Mouse (Mus musculus): ENCODE results near the gene Pitpnc1.
"Not testable (repeated sequence)": the region's sequence is repeated elsewhere in the genome, so short reads cannot be mapped to it uniquely, and the experiment has no call there.

Pitpnc1 gene

GRCm38 (mm10) chr11:107470521-107471041 lies at the start of gene Pitpnc1:
Pitpnc1 (minus strand) TSS chr11:107470699.
- DNase-seq (ENCODE audit: low spot score), result peak; percentile 82

GRCm38 (mm10) chr11:107518645-107519429 lies 48.3 kb upstream of the Pitpnc1 start:
- DNase-seq (ENCODE audit: low spot score), result no peak

- DNase-seq (ENCODE audit: low spot score), result no peak
Measured at GRCm38 (mm10) chr11:107516387-107516786, 45.9 kb upstream of the Pitpnc1 start.

- peak; percentile 74 for DNase-seq (ENCODE audit: low spot score)
Measured at GRCm38 (mm10) chr11:107513047-107513446, 42.5 kb upstream of the Pitpnc1 start.

- peak; percentile 82 for DNase-seq (ENCODE audit: low spot score)
Measured at GRCm38 (mm10) chr11:107511954-107512353, 41.5 kb upstream of the Pitpnc1 start.

- peak; percentile 43 for DNase-seq (ENCODE audit: low spot score)
Measured at GRCm38 (mm10) chr11:107510362-107511269, 40.1 kb upstream of the Pitpnc1 start.

- no peak for DNase-seq (ENCODE audit: low spot score)
Measured at GRCm38 (mm10) chr11:107509631-107510338, 39.3 kb upstream of the Pitpnc1 start.

- no peak for DNase-seq (ENCODE audit: low spot score)
Measured at GRCm38 (mm10) chr11:107506260-107506659, 35.8 kb upstream of the Pitpnc1 start.

GRCm38 (mm10) chr11:107504364-107504763 lies 33.9 kb upstream of the Pitpnc1 start:
- DNase-seq (ENCODE audit: low spot score), result not testable (repeated sequence)

- no peak for DNase-seq (ENCODE audit: low spot score)
Measured at GRCm38 (mm10) chr11:107502801-107503200, 32.3 kb upstream of the Pitpnc1 start.

- DNase-seq (ENCODE audit: low spot score), result no peak
Measured at GRCm38 (mm10) chr11:107484341-107484740, 13.8 kb upstream of the Pitpnc1 start.

GRCm38 (mm10) chr11:107479862-107480203 lies 9.3 kb upstream of the Pitpnc1 start:
- DNase-seq (ENCODE audit: low spot score), result no peak

- peak; percentile 95 for DNase-seq (ENCODE audit: low spot score)
Measured at GRCm38 (mm10) chr11:107479053-107479861, 8.8 kb upstream of the Pitpnc1 start, which contains the start of gene Psmd12. Psmd12 (plus strand) TSS chr11:107479484.

GRCm38 (mm10) chr11:107473137-107473820 lies 2.8 kb upstream of the Pitpnc1 start:
- DNase-seq (ENCODE audit: low spot score), result peak; percentile 87

GRCm38 (mm10) chr11:107472304-107472703 lies 1.8 kb upstream of the Pitpnc1 start:
- DNase-seq (ENCODE audit: low spot score), result no peak

GRCm38 (mm10) chr11:107471071-107471720 lies 697 bp upstream of the Pitpnc1 start:
- DNase-seq (ENCODE audit: low spot score), result peak; percentile 24

GRCm38 (mm10) chr11:107469523-107470371 lies 752 bp downstream of the Pitpnc1 start:
- peak; percentile 61 for DNase-seq (ENCODE audit: low spot score)

- DNase-seq (ENCODE audit: low spot score), result peak; percentile 74
Measured at GRCm38 (mm10) chr11:107469031-107469522, 1.4 kb downstream of the Pitpnc1 start.
